Mouse (Mus musculus) embryo, embryonic 10.5 days (tissue): ENCODE measurements around the gene Zbtb44.

ENCODE experiments used
- DNase-seq: peaks from one replicate; pipeline ENCODE4 v3.0.0-alpha.2; 2015; ENCODE audit warnings: low spot score

Zbtb44 gene

DNA sequence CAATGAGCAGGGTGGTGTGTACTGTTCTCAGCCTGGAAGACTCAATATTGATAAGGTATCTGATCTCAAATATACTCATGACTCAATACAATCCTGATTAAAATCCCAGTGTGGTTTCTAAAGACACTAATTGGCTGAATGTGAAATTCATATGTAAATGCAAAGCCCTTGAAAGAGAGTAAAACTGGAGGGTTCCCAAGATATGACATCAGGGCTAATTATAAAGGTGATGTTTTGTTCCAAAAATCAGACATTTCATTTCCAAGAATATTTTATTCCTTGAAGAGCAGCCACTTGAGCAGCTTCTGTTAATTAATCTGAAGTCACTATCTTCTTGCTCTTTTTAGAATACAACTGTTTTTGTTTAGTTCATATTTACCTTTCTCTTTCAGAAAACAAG lies 85.1 kb downstream of the Zbtb44 start:
- no peak for DNase-seq

- DNase-seq = no peak
These were observed 86.6 kb downstream of the Zbtb44 start for GRCm38 (mm10) chr9:31117088-31117487.

DNA sequence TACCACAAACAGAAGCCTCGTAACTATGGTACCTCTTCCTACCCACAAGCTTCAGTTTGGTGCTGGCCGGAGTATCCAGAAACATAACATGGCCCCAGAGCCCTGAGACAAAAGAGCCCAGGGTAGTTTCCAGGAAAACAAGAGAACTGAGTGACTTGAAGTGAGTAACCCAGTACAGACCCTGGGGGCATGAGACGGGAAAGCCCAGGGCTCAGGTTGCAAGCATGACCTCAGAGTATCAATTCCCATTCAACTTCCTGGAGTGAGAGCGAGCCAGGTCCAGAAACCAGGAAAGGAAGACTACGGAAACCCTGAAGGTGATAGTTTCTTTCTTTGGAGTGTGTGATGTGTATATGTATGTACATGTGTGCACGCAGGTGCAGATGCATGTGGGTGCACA lies 87.0 kb downstream of the Zbtb44 start:
- DNase-seq = peak; percentile 31

DNA sequence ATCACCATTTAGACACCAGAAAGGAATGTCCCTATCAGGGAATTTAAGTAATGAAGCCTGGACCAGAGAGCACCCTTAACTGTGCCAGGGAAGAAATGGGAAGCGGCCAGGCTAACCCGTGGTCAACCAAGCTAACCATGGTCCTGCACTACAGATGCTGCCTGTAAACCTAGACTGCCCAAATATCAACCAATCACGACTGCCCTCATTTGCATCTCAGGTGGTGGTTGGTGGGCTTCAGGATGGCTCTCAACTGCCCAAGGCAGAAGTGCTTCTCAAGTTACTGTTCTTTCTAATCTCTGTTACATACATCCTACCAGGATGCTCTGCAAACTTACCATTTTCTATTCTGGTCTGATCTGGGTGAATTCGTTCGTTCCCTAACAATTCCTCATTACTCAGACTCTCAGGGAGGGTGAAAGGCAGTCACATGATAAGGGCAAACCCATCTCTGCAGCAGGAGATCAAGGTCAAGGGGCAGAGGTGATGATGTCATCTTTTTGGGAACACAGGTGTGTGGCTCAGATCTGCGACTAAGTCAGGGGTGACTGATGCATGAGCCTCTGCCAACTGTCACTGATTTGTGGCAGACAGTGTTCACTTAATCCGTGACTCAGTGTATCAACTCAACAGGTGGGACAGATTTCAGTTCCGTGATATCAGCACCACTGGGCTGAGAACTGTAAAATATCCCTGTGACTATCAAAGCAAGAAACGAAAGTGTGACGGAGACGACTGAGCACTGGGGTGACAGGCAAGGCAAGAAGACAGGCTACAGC lies 88.3 kb downstream of the Zbtb44 start:
- DNase-seq = peak; percentile 84

GRCm38 (mm10) chr9:31119405-31119804 lies 89.0 kb downstream of the Zbtb44 start:
- DNase-seq = no peak

DNA sequence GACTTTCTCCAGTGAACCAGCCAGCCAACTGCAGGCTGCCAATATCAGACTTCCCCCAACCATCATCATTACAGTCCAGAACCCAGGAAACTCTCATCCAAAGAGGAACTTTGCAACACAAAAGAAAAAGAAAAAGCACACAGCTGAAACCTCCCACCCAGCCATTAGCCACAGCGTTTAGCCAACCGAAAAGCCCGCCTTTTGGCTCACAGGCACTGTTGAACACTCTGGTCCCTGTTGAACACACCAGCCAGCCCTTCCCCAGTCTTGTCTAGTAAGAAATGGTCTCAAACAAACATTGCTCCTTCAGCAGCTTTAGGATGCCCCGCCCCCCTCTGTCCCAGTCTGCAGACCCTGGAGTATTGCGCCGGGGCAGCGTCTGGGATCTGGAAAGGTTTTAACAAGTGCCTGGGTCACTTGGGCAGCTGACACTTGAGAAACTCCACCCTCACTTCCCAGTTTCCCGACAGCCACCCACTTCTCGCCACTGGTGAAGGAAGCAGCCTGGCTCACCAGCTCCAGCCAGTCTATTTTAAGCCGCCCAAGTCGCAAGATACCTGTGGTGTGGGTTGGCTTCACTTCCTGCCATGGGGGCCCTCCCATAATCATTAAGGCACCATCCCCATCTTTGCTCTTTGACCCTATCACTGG lies 89.6 kb downstream of the Zbtb44 start:
- DNase-seq = no peak

DNA sequence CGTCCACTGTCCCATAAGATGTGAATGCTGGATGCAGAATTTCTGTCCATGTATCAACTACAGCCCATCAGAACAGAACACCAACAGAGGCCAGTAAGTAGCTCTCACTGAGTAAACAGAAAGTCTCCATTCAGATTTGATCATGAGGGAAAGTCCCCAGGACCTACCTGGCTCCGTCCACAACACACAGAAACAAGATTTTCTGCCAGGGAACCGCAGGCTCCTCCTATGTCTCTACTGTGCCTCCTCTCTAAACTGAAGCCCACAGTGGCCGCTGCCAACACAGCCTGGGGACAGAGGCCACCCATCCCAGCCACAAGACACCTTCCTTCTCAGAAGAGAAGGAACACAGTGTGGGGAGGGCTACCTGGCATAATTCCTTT lies 90.1 kb downstream of the Zbtb44 start:
- DNase-seq = no peak

DNA sequence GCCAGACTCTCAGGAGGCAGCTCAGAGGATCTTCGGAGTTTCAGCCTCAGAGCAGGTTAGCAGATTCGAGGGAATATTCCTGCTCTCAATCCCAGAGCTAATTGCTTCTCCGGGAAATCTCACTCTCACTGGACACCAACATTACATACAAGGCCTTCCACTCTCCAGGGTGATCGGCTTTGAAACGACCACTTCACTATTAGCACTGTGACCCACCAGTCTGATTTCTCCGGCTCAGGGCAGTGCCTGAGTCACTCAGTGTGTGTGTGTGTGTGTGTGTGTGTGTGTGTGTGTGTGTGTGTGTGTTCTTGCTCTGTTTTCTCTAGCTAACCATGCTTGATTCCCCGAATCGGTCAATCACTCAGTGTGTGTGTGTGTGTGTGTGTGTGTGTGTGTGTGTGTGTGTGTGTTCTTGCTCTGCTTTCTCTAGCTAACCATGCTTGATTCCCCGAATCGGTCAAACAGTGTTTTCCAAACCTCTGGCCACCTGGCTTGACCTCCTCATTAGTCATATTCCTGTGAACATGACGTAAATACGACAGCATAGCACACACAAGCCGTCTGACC lies 92.1 kb downstream of the Zbtb44 start:
- no peak for DNase-seq
